Mouse (Mus musculus) thymus, postnatal 14 days (tissue): ENCODE results near the gene Ifnar1.

Source experiments
- DNase-seq: peaks from one replicate; pipeline ENCODE4 v3.0.0; 2021

The Ifnar1 gene

DNA sequence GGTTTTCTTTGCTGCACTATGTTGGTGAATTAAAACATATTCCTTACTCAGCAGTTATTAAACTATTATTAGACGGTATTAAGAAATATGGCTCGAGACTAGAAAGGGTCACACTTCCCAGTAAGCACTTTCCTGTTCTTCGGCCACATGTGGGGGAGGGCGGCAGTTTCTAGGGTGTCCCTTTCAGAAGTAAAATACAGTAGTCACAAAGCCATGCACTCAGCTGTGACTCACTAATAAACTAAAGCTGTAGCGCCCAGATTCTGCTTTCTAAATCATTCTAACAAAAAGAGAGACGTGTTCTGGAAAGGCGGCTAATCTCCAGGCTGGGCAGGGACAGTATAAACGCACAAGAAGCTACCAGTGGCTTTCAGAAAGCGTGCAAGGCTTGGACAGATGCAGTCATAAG is 23.3 kb upstream of the Ifnar1 start:
- no peak for DNase-seq

- no peak for DNase-seq
These were observed 22.4 kb upstream of the Ifnar1 start for GRCm38 (mm10) chr16:91462644-91463043.

GRCm38 (mm10) chr16:91463400-91463799 is 21.6 kb upstream of the Ifnar1 start:
- no peak for DNase-seq

DNA sequence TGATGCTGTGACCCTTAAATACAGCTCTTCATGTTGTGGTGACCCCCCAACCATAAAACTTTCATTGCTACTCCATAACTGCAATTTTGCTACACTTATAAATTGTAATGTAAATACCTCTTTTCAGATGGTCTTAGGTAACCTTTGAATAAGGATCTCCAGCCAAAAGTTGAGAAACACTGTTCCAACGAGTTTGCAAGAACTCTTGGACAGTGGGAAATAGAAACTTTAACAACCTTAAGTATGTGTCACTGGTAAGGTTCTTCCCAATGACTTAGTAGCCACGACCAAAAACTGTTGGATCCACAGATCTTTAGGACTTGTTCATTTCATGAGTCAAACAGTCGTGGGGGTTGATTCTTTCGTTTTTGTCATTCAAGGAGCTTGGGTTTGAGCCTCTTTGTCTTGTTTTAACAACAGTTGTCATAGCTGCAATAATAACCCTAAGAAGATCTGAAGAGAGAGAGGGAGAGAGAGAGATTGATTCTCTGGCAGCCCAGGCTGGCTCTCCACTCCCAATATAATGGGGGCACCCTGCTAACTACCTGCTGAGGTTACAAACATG is 21.1 kb upstream of the Ifnar1 start:
- DNase-seq = no peak

DNA sequence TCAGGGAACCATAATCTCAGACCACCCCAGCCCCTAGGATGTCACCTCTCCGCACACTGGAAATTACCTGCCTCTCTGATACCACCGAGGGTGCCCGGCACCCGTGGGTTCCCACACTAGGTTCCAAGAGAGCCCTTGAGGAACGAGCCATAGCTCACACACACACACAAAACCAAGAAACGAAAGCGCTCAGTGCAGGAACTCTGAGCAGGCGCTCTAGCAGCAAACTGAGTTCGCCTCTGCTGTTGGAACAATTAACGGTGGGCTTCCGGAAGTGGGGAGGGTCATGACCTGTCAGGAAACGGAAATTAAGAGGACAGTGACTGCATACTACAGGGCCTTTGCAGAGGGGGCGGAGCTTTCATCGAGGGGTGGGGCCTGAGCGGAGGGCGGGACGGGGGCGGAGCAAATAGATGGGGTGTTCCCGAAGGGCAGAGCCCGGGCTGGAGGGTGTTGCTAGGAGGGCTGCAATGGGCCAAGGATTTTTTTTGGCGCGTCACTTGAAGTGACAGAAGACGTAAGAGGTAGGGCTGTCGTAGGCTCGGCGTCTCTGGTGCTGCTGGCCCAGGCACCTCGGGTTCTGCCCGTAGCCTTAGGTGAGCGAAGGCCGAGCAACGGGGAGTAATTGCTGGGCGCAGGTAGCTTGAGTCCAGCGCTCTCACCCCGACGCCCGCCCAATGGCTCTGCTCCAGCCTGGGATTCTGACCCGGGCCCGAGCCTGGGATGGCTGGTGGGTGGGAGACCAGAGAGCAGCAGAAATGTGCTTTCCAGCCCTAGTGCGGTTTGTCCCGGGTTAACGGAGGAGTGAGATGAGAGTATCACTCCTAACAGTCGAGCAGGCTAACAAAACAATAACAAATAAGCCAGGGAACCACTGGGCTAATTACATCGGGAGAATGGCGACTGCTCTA is 20.2 kb upstream of the Ifnar1 start:
- DNase-seq = peak; percentile 94

GRCm38 (mm10) chr16:91465505-91466240 is 19.4 kb upstream of the Ifnar1 start:
- no peak for DNase-seq

DNA sequence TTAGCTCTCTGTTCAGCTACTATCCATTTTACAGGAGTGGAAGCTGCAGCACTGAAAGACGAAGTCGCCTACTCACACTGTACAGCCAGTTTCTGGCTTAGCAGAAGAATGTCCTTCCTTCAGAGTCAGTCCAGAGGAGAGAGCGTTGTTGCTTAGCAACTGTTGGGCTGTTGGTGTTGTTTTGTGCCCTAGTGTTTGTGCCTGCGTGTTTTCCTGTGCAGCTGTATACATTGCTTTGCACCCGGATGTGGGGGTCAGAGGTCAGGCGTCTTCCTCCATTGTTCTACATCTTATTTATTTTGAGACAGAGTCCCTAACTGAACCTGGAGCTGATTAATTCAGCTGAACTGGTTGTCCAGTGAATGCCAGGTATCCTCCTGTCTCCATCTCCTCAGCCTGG is 18.5 kb upstream of the Ifnar1 start:
- peak; percentile 55 for DNase-seq

GRCm38 (mm10) chr16:91470470-91470869 is 14.6 kb upstream of the Ifnar1 start:
- DNase-seq = peak; percentile 28

DNA sequence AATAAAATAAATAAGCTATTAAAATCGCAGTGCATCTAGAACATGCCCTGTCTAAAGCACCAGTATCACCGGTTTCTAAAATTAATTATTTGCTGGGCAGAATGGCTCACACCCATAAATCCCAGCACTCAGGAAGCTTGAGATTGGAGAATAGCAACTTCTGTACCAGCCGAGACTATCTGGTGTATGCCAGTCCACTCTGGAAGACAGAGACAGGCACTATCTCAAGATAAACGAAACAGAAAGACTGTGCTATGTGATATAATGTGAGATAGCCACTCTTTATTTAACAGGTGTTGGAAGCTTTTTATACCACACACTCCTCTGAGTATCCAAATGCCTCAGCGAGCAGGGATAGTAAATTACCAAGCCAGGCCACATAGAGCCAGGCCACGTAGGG is 13.6 kb upstream of the Ifnar1 start:
- DNase-seq = no peak

- peak; percentile 37 for DNase-seq
These were observed 9.3 kb upstream of the Ifnar1 start for GRCm38 (mm10) chr16:91475753-91476152.

DNA sequence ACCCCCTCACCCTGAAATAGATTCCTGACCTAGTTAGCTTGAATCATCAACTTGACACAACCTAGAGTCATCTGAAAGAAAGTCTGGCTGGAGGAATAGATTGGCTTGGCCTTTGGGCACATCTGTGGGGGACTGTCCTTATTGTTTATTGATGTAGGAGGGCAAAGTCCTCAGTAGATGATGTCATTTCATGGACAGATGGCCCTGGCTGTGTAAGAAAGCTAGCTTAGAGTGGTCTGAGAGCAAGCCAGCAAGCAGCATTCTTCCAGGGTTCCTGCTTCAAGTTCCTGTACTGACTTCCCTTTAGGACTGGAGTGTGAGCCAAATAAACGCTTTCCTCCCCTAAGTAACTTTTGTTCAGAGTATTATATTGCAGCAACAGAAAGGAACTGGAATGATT is 7.0 kb upstream of the Ifnar1 start:
- no peak for DNase-seq

- no peak for DNase-seq
These were observed 4.5 kb upstream of the Ifnar1 start for GRCm38 (mm10) chr16:91480517-91480916.

DNA sequence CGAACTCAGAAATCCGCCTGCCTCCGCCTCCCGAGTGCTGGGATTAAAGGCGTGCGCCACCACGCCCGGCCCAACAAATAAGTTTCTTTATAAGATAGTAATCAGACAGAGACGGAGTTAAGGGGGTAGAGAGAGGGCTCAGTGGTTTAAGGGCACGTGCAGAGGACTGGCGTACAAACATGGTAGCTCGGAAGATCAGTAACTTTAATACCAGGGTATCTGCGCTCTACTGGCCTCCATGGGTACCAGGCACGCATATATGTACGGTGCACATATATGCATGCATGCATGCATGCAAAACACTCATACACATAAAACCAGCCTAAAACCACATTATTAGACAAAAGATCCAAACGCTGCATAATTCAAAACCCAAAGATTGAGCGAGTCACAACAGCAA is 651 bp upstream of the Ifnar1 start:
- DNase-seq = peak; percentile 23

DNA sequence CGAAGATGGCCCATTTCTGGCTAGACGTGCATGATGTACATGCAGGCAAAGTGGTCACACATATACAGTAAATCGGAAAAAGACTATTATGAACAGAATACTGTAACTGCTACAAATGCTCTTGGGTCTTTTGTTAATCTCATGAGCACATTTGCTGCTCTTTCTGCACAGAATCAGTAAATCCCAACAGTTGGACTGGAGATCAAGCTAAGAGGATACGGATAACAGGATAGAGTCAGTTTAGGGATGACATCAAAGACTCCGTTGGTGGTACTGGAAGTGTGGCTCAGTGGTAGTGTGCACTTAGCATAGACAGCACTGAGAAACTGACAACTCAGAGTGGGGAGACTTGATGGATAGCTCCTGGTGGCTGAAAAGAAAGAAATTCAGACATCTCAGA is 803 bp downstream of the Ifnar1 start:
- DNase-seq = no peak

GRCm38 (mm10) chr16:91488066-91488465 is 3.0 kb downstream of the Ifnar1 start:
- no peak for DNase-seq

DNA sequence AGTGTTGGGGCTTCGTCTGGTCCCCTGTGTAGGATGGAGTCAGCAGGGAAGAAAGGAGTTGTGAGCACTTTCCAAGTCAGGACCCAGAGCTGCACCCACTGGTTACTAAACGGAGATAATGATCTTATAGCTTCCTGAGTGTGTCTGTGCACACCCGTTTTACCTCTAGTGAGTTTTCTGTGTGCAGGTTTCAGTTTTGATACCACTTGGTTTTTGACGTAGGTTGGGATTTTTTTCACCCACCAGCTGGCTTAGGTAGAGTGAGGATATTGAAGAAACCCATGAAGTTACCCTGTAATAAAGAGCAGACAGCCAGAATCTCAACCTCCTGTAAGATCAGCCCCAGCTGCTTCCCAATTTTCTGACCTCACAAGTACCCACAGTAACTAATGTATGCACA is 5.9 kb downstream of the Ifnar1 start:
- peak; percentile 28 for DNase-seq

GRCm38 (mm10) chr16:91491473-91491872 is 6.4 kb downstream of the Ifnar1 start:
- DNase-seq = no peak

- DNase-seq = no peak
These were observed 10.5 kb downstream of the Ifnar1 start for GRCm38 (mm10) chr16:91495501-91495900.

DNA sequence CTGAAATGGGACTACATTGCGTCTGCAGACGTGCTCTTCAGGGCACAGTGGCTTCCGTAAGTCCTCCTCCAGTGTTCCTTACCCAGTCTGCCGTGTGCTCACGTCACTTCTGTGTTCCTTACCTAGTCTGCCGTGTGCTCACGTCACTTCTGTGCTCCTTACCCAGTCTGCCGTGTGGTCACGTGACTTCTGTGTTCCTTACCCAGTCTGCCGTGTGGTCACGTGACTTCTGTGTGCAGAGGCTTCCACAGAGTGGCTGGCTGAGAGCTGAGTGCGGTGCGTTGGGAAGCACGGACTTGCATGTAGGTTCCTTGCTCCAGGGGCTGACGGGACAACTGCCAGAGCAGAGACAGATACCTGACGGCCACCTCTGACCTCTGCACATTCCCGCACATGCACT is 11.2 kb downstream of the Ifnar1 start:
- DNase-seq = no peak

DNA sequence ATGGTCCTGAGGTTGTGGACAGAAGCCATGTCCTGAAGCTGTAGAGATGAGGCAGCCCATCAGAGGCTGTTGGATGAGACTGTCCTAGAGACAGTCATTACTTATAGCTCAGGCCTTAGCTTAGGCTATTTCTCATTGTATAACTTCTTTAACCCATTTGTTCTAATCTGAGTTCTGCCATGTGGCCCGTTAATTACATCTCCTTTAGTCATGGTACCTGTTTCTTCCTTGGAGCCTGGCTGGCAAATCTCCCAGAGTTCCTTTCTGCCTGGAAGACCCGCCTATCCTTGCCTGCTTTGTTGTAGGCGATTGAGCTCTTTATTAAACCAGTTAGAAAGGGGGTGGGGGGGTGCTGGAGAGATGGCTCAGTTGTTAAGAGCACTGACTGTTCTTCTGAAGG is 11.7 kb downstream of the Ifnar1 start:
- no peak for DNase-seq

DNA sequence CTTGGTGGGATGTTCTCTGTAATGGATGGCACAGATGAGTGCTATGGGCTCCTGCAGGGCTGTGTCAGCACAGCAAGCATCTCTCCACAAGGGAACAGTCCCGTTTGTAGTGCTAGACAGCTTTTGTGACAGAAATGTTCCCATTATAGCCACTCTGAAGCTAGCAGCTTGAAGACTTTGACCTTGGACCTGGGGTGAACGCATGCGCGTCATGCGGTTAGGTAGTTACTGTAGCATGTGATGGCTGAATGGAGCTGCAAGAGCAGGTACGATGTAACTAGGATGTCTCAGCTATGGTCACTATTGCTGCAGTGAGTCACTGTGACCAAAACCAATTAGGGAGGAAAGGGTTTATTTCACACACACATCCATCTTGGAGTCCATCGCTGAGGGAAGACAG is 13.0 kb downstream of the Ifnar1 start:
- DNase-seq = no peak

GRCm38 (mm10) chr16:91504701-91505100 is 19.7 kb downstream of the Ifnar1 start:
- no peak for DNase-seq

DNA sequence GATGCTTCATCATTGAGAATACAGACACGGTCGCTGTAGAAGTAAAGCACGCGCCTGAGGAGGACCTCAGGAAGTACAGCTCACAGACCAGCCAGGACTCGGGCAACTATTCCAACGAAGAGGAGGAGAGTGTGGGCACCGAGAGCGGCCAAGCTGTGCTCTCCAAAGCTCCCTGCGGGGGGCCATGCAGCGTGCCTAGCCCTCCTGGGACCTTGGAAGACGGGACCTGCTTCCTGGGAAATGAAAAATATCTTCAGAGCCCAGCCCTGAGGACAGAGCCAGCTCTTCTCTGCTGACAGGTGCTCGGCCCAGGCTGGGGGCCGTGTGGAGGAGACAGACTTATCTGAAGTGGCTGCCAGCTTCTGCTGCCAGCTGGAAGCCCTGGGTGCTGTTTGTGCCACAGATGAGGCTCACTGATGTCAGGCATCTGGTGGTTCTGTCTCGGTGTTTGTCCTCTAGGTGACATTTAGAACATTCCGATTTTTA is 20.1 kb downstream of the Ifnar1 start:
- no peak for DNase-seq

DNA sequence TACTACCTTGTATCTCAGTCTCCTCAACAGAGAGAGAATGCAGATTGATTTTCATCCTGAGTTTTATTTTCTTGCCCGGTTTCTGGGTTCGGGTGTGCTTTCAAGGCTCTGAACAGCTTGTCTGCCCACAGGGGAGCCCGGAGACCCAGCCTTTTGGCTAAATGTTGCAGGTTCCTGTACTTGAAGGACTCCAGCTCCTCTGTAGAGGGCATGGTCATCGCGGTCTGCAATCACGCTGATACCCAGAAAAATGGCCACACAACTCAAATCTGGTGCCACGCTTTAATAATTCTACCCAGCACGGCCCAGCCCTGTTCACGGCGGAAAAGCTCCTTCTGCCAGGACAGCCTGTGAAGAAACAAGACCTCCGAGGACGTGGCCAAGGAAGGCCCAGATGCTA is 21.4 kb downstream of the Ifnar1 start:
- DNase-seq = no peak
